Mouse (Mus musculus): ENCODE measurements around the gene Ctns. TPM values are rescaled to one million over a fixed set of nuclear protein-coding genes. Genes with fewer than 3 reads are reported as not detected.

Gene Ctns
- polyA plus RNA-seq, 1 experiment from 2014 or later = 17.4 TPM

- H3K4me2 ChIP-seq (ENCODE audit: low read length) = peak within 1 kb of the TSS; percentile 70
- H3K4me1 ChIP-seq (ENCODE audit: control insufficient read depth, insufficient read depth, low read depth, low read length) = peaks cover 4% of the 10 kb centered on the region
- H3K9ac ChIP-seq (ENCODE audit: low read depth, low read length) = peak within 1 kb of the TSS; percentile 66
- peak; percentile 97 for ATAC-seq
- H3K27ac ChIP-seq (ENCODE audit: low read depth, low read length) = no peak within 1 kb of the TSS
- H3K36me3 ChIP-seq (ENCODE audit: control insufficient read depth, insufficient read depth, low read length) = no peaks in the 10 kb centered on the region
- 1% methylated on average over 77 of the region's 84 CpGs for WGBS
- peak within 1 kb of the TSS; percentile 69 for H3K4me3 ChIP-seq (ENCODE audit: low read length)
- H3K27me3 ChIP-seq (replicated peaks; ENCODE audit: control insufficient read depth, insufficient read depth, low read length) = no peaks in the 10 kb centered on the region
- no peaks in the 10 kb centered on the region for H3K9me3 ChIP-seq (ENCODE audit: control insufficient read depth, low read length)
Measured at GRCm38 (mm10) chr11:73137591-73138501, 61.0 kb downstream of the Ctns start, which contains the start of gene Haspin. Gene Haspin (minus strand): TSS chr11:73138294.

GRCm38 (mm10) chr11:73137116-73137515 lies 61.7 kb downstream of the Ctns start:
- H3K4me3 ChIP-seq (ENCODE audit: low read length) = peak overlapping the region; percentile 69
- H3K27ac ChIP-seq (ENCODE audit: low read depth, low read length) = no peak overlapping the region
- peaks cover 4% of the 10 kb centered on the region for H3K4me1 ChIP-seq (ENCODE audit: control insufficient read depth, insufficient read depth, low read depth, low read length)
- no peak for ATAC-seq
- H3K27me3 ChIP-seq (replicated peaks; ENCODE audit: control insufficient read depth, insufficient read depth, low read length) = no peaks in the 10 kb centered on the region
- peak overlapping the region; percentile 66; the same call in 1 of the 2 replicates for H3K9ac ChIP-seq (ENCODE audit: low read depth, low read length)
- H3K4me2 ChIP-seq (ENCODE audit: low read length) = peak overlapping the region; percentile 70
- H3K36me3 ChIP-seq (ENCODE audit: control insufficient read depth, insufficient read depth, low read length) = no peaks in the 10 kb centered on the region
- WGBS = 36% methylated on average over 11 of the region's 11 CpGs
- H3K9me3 ChIP-seq (ENCODE audit: control insufficient read depth, low read length) = no peaks in the 10 kb centered on the region

GRCm38 (mm10) chr11:73136587-73136986 lies 62.3 kb downstream of the Ctns start:
- Histone ChIP-seq H3K27me3 (replicated peaks; ENCODE audit: control insufficient read depth, insufficient read depth, low read length) (no peaks in the 10 kb centered on the region), H3K27ac (ENCODE audit: low read depth, low read length) (no peak overlapping the region), H3K4me2 (ENCODE audit: low read length) (peak overlapping the region; percentile 70), H3K36me3 (ENCODE audit: control insufficient read depth, insufficient read depth, low read length) (no peaks in the 10 kb centered on the region), H3K9me3 (ENCODE audit: control insufficient read depth, low read length) (no peaks in the 10 kb centered on the region), H3K4me1 (ENCODE audit: control insufficient read depth, insufficient read depth, low read depth, low read length) (peaks cover 4% of the 10 kb centered on the region), H3K4me3 (ENCODE audit: low read length) (no peak overlapping the region), H3K9ac (ENCODE audit: low read depth, low read length) (no peak overlapping the region)
- no peak for ATAC-seq
- 82% methylated on average over 6 of the region's 6 CpGs for WGBS

- Histone ChIP-seq H3K27ac (ENCODE audit: low read depth, low read length) (no peak overlapping the region), H3K36me3 (ENCODE audit: control insufficient read depth, insufficient read depth, low read length) (no peaks in the 10 kb centered on the region), H3K4me2 (ENCODE audit: low read length) (no peak overlapping the region), H3K27me3 (replicated peaks; ENCODE audit: control insufficient read depth, insufficient read depth, low read length) (no peaks in the 10 kb centered on the region), H3K9me3 (ENCODE audit: control insufficient read depth, low read length) (no peaks in the 10 kb centered on the region), H3K4me3 (ENCODE audit: low read length) (no peak overlapping the region), H3K4me1 (ENCODE audit: control insufficient read depth, insufficient read depth, low read depth, low read length) (peaks cover 4% of the 10 kb centered on the region), H3K9ac (ENCODE audit: low read depth, low read length) (no peak overlapping the region)
- WGBS = 95% methylated on average over 5 of the region's 5 CpGs
- no peak for ATAC-seq
Measured at GRCm38 (mm10) chr11:73134222-73134621, 64.6 kb downstream of the Ctns start.

Other genes starting within 250 kb of the Ctns start
- gene Atp2a3, start 237.9 kb downstream of the Ctns start, polyA plus RNA-seq (2015; fragmentation: Nextera tagmentation; extraction: Ambion mirVana) = 1.8 and 2.3 TPM in 2 replicates
- gene P2rx1, start 199.9 kb downstream of the Ctns start, polyA plus RNA-seq (2015; fragmentation: Nextera tagmentation; extraction: Ambion mirVana) = 0.31 and 0.45 TPM in 2 replicates
- 35.8 TPM in 2 replicates for gene Camkk1, start 180.0 kb downstream of the Ctns start, polyA plus RNA-seq (2015; fragmentation: Nextera tagmentation; extraction: Ambion mirVana)
- 8.3 and 9.2 TPM in 2 replicates for gene Ncbp3, start 151.3 kb downstream of the Ctns start, polyA plus RNA-seq (2015; fragmentation: Nextera tagmentation; extraction: Ambion mirVana)
- gene Itgae, start 108.5 kb downstream of the Ctns start, polyA plus RNA-seq (2015; fragmentation: Nextera tagmentation; extraction: Ambion mirVana) = 0.19 and 0.33 TPM in 2 replicates
- gene Haspin, start 60.7 kb downstream of the Ctns start, polyA plus RNA-seq (2015; fragmentation: Nextera tagmentation; extraction: Ambion mirVana) = 2.5 and 3.3 TPM in 2 replicates
- 0.39 and 0.60 TPM in 2 replicates for gene P2rx5, start 38.6 kb downstream of the Ctns start, polyA plus RNA-seq (2015; fragmentation: Nextera tagmentation; extraction: Ambion mirVana)
- 141 and 145 TPM in 2 replicates for gene Emc6, start 22.0 kb downstream of the Ctns start, polyA plus RNA-seq (2015; fragmentation: Nextera tagmentation; extraction: Ambion mirVana)
- gene Tax1bp3, start 22.0 kb downstream of the Ctns start, polyA plus RNA-seq (2015; fragmentation: Nextera tagmentation; extraction: Ambion mirVana) = 120 and 129 TPM in 2 replicates
- gene Shpk, start 418 bp upstream of the Ctns start, polyA plus RNA-seq (2015; fragmentation: Nextera tagmentation; extraction: Ambion mirVana) = 2.5 and 3.0 TPM in 2 replicates
- gene Trpv1, start 35.2 kb upstream of the Ctns start, polyA plus RNA-seq (2015; fragmentation: Nextera tagmentation; extraction: Ambion mirVana) = 0.31 and 0.40 TPM in 2 replicates
- gene Trpv3, start 68.3 kb upstream of the Ctns start, polyA plus RNA-seq (2015; fragmentation: Nextera tagmentation; extraction: Ambion mirVana) = 0.34 TPM in 2 replicates
- gene Aspa, start 130.6 kb upstream of the Ctns start, polyA plus RNA-seq (2015; fragmentation: Nextera tagmentation; extraction: Ambion mirVana) = 2.7 and 4.6 TPM in 2 replicates
- not detected in 2 replicates for gene Gm49340, start 130.7 kb upstream of the Ctns start, polyA plus RNA-seq (2015; fragmentation: Nextera tagmentation; extraction: Ambion mirVana)
- 0.12 and 0.20 TPM in 2 replicates for gene Spata22, start 130.7 kb upstream of the Ctns start, polyA plus RNA-seq (2015; fragmentation: Nextera tagmentation; extraction: Ambion mirVana)
- not detected in 2 replicates for gene Olfr20, start 151.7 kb upstream of the Ctns start, polyA plus RNA-seq (2015; fragmentation: Nextera tagmentation; extraction: Ambion mirVana)
- not detected in 2 replicates for gene Olfr376, start 172.2 kb upstream of the Ctns start, polyA plus RNA-seq (2015; fragmentation: Nextera tagmentation; extraction: Ambion mirVana)
- gene Olfr1, start 200.6 kb upstream of the Ctns start, polyA plus RNA-seq (2015; fragmentation: Nextera tagmentation; extraction: Ambion mirVana) = not detected in 2 replicates
- not detected in 2 replicates for gene Olfr378, start 229.4 kb upstream of the Ctns start, polyA plus RNA-seq (2015; fragmentation: Nextera tagmentation; extraction: Ambion mirVana)